Mouse (Mus musculus): ENCODE data around the gene Tlr5. TPM values are rescaled to one million over a fixed set of nuclear protein-coding genes. Genes with fewer than 3 reads are reported as not detected.

Gene Tlr5
- total RNA-seq, 2 experiments from 2014 or later, result 1.2 to 1.3 TPM

DNA sequence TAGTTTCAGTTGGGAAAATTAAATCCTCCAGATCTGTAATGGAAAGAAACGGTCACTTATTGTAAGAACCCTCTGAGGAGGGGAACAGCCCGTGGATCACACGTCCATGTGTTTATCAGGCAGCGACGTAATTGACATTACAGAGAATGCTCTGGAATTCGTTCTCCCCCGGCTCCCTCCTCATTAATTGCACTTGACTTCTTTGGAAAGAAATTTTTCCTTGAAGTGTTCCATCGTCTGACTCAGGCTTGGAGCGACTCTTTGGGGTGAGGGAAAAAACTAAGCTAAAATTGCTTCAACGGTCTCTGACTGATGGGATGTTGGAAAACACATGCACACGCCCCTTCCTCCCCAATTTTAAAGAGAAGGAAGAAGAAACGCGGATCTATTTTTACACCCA is 31.7 kb downstream of the Tlr5 start:
- no peak for DNase-seq (ENCODE audit: low spot score)
- intact Hi-C loops (cut with DNase I), result no loop called here

DNA sequence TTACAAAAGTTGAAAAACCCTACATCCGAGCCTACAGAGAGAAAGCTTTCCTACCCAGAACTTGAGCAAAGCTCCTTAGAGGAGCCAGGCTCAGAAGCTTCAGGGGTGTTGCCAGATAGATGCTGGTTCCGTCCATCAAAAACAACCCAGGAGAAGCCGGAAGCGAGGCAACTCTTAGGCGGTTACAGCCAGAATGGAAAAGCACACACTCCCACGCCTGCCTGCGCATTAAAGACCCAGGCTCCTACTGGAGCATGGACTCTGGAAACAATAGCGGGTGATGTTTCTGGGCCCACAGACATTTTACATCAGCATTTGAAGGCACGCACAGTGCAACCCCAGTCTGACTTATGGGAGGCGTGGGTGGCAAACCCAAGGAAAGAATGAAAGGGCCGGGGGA is 32.2 kb downstream of the Tlr5 start:
- intact Hi-C loops (cut with DNase I), result no loop called here

DNA sequence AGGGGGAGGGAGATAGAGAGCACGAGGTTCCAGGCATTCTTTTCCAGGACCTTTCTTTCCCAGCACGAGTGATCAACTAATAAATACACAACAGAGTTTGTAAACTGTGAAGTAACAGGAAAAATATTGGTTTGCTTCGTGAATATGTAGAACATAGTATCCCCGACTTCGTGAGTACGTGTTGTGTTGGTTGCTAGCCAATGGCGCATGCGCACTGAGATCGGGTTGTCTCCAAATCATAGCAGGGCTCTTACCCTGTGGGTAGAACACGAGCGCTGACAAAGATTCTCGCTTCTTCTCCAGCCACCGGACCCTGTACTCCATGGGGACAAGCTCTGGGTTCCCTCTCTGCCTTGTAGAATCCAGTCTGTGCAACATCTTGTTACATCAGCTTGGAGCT is 33.2 kb downstream of the Tlr5 start:
- DNase-seq (ENCODE audit: low spot score), result no peak
- intact Hi-C loops (cut with DNase I), result no loop called here

More for the DNA sequence above, 32.2 kb downstream of the Tlr5 start:
- DNase-seq (ENCODE audit: low spot score), result no peak

DNA sequence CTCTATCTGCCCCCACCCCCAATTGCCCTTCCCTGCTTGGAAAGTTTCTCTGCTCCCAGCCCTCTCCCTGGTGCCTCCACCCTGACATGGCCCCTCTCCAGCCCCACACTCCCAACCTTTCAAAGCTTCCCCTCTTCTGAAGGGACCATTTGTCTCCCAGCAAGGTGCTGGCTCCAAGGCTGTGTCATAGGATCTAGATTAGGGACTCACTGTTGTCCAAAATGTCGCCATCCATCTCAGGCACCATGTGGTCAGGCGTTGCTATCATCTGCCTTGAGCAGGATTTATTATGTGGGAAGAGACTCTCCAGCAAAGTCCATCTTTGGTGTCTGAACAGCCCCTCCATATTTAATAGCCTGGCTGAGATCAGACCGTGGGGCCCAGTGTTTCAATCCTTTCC is 34.1 kb downstream of the Tlr5 start:
- intact Hi-C loops (cut with DNase I), result no loop called here
- DNase-seq (ENCODE audit: low spot score), result no peak

DNA sequence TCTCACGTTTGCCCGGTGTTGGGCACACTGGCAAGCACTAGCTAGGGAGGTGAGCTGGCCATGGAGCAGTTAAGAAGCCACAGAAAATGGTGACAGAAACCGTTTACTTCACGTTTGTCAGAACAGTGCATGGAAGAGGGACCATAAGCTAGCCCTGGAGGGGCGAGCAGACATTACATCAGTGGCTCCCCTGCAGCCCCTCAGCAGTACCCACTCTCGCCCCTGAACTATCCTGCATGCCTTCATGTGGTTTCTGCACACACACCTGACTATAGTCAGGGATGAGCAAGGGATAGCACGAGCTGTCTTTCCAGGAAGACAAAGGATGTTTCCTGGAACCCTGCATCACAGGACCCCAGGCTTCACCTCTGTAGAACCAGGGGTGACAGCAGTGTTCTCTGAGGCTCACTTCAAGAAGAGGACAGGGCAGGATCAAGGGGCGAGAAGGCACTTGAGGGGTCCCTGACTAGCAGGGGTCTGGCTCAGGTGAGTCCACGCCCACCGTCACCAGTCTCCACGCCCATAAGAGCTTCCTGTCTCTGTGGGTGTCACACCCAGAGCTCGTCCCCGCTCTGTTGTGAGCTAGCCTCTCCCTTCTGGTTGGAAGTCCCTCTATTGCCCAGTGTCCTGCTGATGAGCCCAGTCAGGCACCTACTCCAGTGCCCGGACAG is 35.6 kb downstream of the Tlr5 start:
- DNase-seq (ENCODE audit: low spot score), result no peak
- intact Hi-C loops (cut with DNase I), result no loop called here

GRCm38 (mm10) chr1:182991002-182991778 is 36.6 kb downstream of the Tlr5 start:
- peak; percentile 31 for DNase-seq (ENCODE audit: low spot score)
- intact Hi-C loops (cut with DNase I), result no loop called here

Other genes with a start within 250 kb of the Tlr5 start
- gene Ccdc185, start 205.6 kb upstream of the Tlr5 start, total RNA-seq (2021), result not detected
- under 1 TPM; 0.39 to 0.45 TPM for gene Susd4, start 190.9 kb upstream of the Tlr5 start, total RNA-seq (2021)

Measured in heart, postnatal 25 days (tissue).